Mouse (Mus musculus): Measurements from ENCODE around the gene Dctn3.

GRCm38 (mm10) chr4:41757321-41757720 lies 34.4 kb upstream of the Dctn3 start:
- TF ChIP-seq CTCF (IDR thresholded peaks at IDR 0.05; ENCODE audit: low read depth) = no peak
- TF ChIP-seq EP300 (IDR thresholded peaks at IDR 0.05; ENCODE audit: low read depth) = no peak

Measured in liver, postnatal 0 days (tissue).